Mouse (Mus musculus) thymus, adult 2 months (tissue): ENCODE measurements around the gene Tex12.

Experiments used
- CTCF ChIP-seq: fragments of 200-500 bp; IDR thresholded peaks from 2 replicates; pipeline ENCODE4 v1.5.1; 2012; ENCODE audit warnings: mild to moderate bottlenecking, control low read depth, low read length, moderate library complexity, borderline replicate concordance; ENCODE audit not compliant: control insufficient read depth, poor library complexity, insufficient read depth; ENCODE audit errors: extremely low read depth
- POLR2A ChIP-seq: fragments of 200-500 bp; IDR thresholded peaks from 2 replicates; pipeline ENCODE4 v1.6.1; 2012; ENCODE audit warnings: mild to moderate bottlenecking, low read length, control low read depth, moderate library complexity; ENCODE audit not compliant: control insufficient read depth, poor library complexity, insufficient read depth; ENCODE audit errors: extremely low read depth

- TF ChIP-seq POLR2A (no peak), CTCF (no peak)
Measured at GRCm38 (mm10) chr9:50555094-50555446, 6.1 kb downstream of the Tex12 start, which contains the start of gene Bco2.
